Mouse (Mus musculus): ENCODE results near the gene Plekhg2. TPM values are rescaled to one million over a fixed set of nuclear protein-coding genes. Genes with fewer than 3 reads are reported as not detected.

Plekhg2 gene
- polyA plus RNA-seq (2012; rRNA removed) = 4.2 and 4.3 TPM in 2 replicates

GRCm38 (mm10) chr7:28372251-28373108 lies at the start of gene Plekhg2:
Gene Plekhg2, minus strand, starts transcription at chr7:28372599.
- H3K27ac ChIP-seq (ENCODE audit: insufficient read depth, low read length) = no peak within 1 kb of the TSS
- WGBS = under 1% methylated on average over 65 of the region's 66 CpGs
- peak; percentile 90 to 93 for DNase-seq
- H3K27me3 ChIP-seq (ENCODE audit: control insufficient read depth, insufficient read depth, low read length) = no peaks in the 10 kb centered on the region
- no peaks in the 10 kb centered on the region for H3K4me1 ChIP-seq (ENCODE audit: control insufficient read depth, insufficient read depth, low read length)
- TF ChIP-seq POLR2A (IDR thresholded peaks at IDR 0.05; ENCODE audit: borderline replicate concordance, insufficient read depth, low read length) (no peak), CTCF (IDR thresholded peaks at IDR 0.05; ENCODE audit: borderline replicate concordance, insufficient read depth, low read depth, low read length) (0 out of 2 replicates have a peak, but pooled peaks have one; percentile 16)
- peak within 1 kb of the TSS; percentile 80 for H3K4me3 ChIP-seq (replicated peaks; ENCODE audit: insufficient read depth, low read depth, low read length)

GRCm38 (mm10) chr7:28419416-28419815 lies 47.0 kb upstream of the Plekhg2 start:
- Histone ChIP-seq H3K4me1 (ENCODE audit: control insufficient read depth, insufficient read depth, low read length) (no peaks in the 10 kb centered on the region; the same call in 1 of the 2 replicates), H3K4me3 (replicated peaks; ENCODE audit: insufficient read depth, low read depth, low read length) (no peak overlapping the region), H3K27ac (ENCODE audit: insufficient read depth, low read length) (no peak overlapping the region), H3K27me3 (ENCODE audit: control insufficient read depth, insufficient read depth, low read length) (no peaks in the 10 kb centered on the region)
- TF ChIP-seq POLR2A (IDR thresholded peaks at IDR 0.05; ENCODE audit: borderline replicate concordance, insufficient read depth, low read length) (no peak), CTCF (IDR thresholded peaks at IDR 0.05; ENCODE audit: borderline replicate concordance, insufficient read depth, low read depth, low read length) (no peak)
- 85% methylated on average over 2 of the region's 2 CpGs for WGBS
- DNase-seq = no peak

GRCm38 (mm10) chr7:28418096-28418670 lies 45.8 kb upstream of the Plekhg2 start:
- TF ChIP-seq CTCF (IDR thresholded peaks at IDR 0.05; ENCODE audit: borderline replicate concordance, insufficient read depth, low read depth, low read length) (no peak), POLR2A (IDR thresholded peaks at IDR 0.05; ENCODE audit: borderline replicate concordance, insufficient read depth, low read length) (no peak)
- Histone ChIP-seq H3K27ac (ENCODE audit: insufficient read depth, low read length) (no peak overlapping the region), H3K4me1 (ENCODE audit: control insufficient read depth, insufficient read depth, low read length) (no peaks in the 10 kb centered on the region; the same call in 1 of the 2 replicates), H3K4me3 (replicated peaks; ENCODE audit: insufficient read depth, low read depth, low read length) (no peak overlapping the region), H3K27me3 (ENCODE audit: control insufficient read depth, insufficient read depth, low read length) (no peaks in the 10 kb centered on the region)
- WGBS = 37% methylated on average over 8 of the region's 8 CpGs
- peak in 1 of 2 experiments; percentile 34 for DNase-seq

GRCm38 (mm10) chr7:28417368-28417767 lies 45.0 kb upstream of the Plekhg2 start:
- Histone ChIP-seq H3K27ac (ENCODE audit: insufficient read depth, low read length) (no peak overlapping the region), H3K4me1 (ENCODE audit: control insufficient read depth, insufficient read depth, low read length) (no peaks in the 10 kb centered on the region; the same call in 1 of the 2 replicates), H3K4me3 (replicated peaks; ENCODE audit: insufficient read depth, low read depth, low read length) (no peak overlapping the region), H3K27me3 (ENCODE audit: control insufficient read depth, insufficient read depth, low read length) (no peaks in the 10 kb centered on the region)
- TF ChIP-seq CTCF (IDR thresholded peaks at IDR 0.05; ENCODE audit: borderline replicate concordance, insufficient read depth, low read depth, low read length) = no peak
- no peak for TF ChIP-seq POLR2A (IDR thresholded peaks at IDR 0.05; ENCODE audit: borderline replicate concordance, insufficient read depth, low read length)
- DNase-seq = no peak

- Histone ChIP-seq H3K27me3 (ENCODE audit: control insufficient read depth, insufficient read depth, low read length) (no peaks in the 10 kb centered on the region), H3K27ac (ENCODE audit: insufficient read depth, low read length) (no peak overlapping the region), H3K4me3 (replicated peaks; ENCODE audit: insufficient read depth, low read depth, low read length) (no peak overlapping the region), H3K4me1 (ENCODE audit: control insufficient read depth, insufficient read depth, low read length) (no peaks in the 10 kb centered on the region)
- WGBS = 88% methylated on average over 4 of the region's 4 CpGs
- TF ChIP-seq CTCF (IDR thresholded peaks at IDR 0.05; ENCODE audit: borderline replicate concordance, insufficient read depth, low read depth, low read length) = no peak
- TF ChIP-seq POLR2A (IDR thresholded peaks at IDR 0.05; ENCODE audit: borderline replicate concordance, insufficient read depth, low read length) = no peak
- DNase-seq = no peak
Measured at GRCm38 (mm10) chr7:28412826-28413225, 40.4 kb upstream of the Plekhg2 start.

- Histone ChIP-seq H3K4me3 (replicated peaks; ENCODE audit: insufficient read depth, low read depth, low read length) (no peak overlapping the region), H3K4me1 (ENCODE audit: control insufficient read depth, insufficient read depth, low read length) (no peaks in the 10 kb centered on the region), H3K27me3 (ENCODE audit: control insufficient read depth, insufficient read depth, low read length) (no peaks in the 10 kb centered on the region), H3K27ac (ENCODE audit: insufficient read depth, low read length) (no peak overlapping the region)
- peak in 1 of 2 experiments; percentile 38 for DNase-seq
- TF ChIP-seq CTCF (IDR thresholded peaks at IDR 0.05; ENCODE audit: borderline replicate concordance, insufficient read depth, low read depth, low read length) (no peak), POLR2A (IDR thresholded peaks at IDR 0.05; ENCODE audit: borderline replicate concordance, insufficient read depth, low read length) (no peak)
- 60% methylated on average over 3 of the region's 3 CpGs for WGBS
Measured at GRCm38 (mm10) chr7:28410841-28411475, 38.6 kb upstream of the Plekhg2 start.

GRCm38 (mm10) chr7:28401942-28402341 lies 29.5 kb upstream of the Plekhg2 start:
- Histone ChIP-seq H3K4me1 (ENCODE audit: control insufficient read depth, insufficient read depth, low read length) (no peaks in the 10 kb centered on the region), H3K4me3 (replicated peaks; ENCODE audit: insufficient read depth, low read depth, low read length) (no peak overlapping the region), H3K27ac (ENCODE audit: insufficient read depth, low read length) (no peak overlapping the region), H3K27me3 (ENCODE audit: control insufficient read depth, insufficient read depth, low read length) (no peaks in the 10 kb centered on the region)
- WGBS = 58% methylated on average over 3 of the region's 3 CpGs
- TF ChIP-seq POLR2A (IDR thresholded peaks at IDR 0.05; ENCODE audit: borderline replicate concordance, insufficient read depth, low read length) = no peak
- TF ChIP-seq CTCF (IDR thresholded peaks at IDR 0.05; ENCODE audit: borderline replicate concordance, insufficient read depth, low read depth, low read length) = no peak
- no peak for DNase-seq

Data from cerebellum, adult 2 months (tissue).